Mouse (Mus musculus) ZHBTc4 (cell line): ENCODE measurements at regions not wholly inside any gene's neighbourhood (a gene's known extent, or its start where the extent isn't known, plus 50 kb on each side); places are given as distances from the start of the nearest gene placed in this dataset.

Experiments
- DNase-seq: peaks from one replicate; pipeline ENCODE4 v3.0.0-alpha.2; 2011; ENCODE audit warnings: low read depth, low spot score

- peak; percentile 70 for DNase-seq
Measured at GRCm38 (mm10) chr7:139323026-139323425, 65.9 kb upstream of the Inpp5a start.

GRCm38 (mm10) chr7:139327030-139327429, 61.9 kb upstream of the Inpp5a start:
- peak; percentile 36 for DNase-seq

GRCm38 (mm10) chr7:139332791-139333190, 56.1 kb upstream of the Inpp5a start:
- no peak for DNase-seq

DNA sequence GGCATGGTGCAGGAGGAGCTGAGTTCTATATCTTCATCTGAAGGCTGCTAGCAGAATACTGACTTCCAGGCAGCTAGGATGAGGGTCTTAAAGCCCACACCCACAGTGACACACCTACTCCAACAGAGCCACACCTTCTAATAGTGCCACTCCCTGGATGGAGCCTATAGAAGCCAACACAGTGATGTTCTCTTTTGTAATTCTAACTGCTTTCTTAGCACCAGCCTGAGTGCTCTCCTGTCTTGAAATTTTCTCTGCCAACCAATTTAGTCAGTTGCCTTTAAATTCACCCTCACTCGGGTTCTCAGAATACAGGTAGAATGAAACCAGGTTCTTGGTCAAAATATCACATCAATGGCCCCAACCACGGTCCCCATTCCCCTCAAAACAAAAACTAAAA, 50.9 kb upstream of the Inpp5a start:
- DNase-seq: peak; percentile 51
